Mouse (Mus musculus): ENCODE results near the gene Ankrd44.

GRCm38 (mm10) chr1:54874094-54874493, 52.1 kb downstream of the Ankrd44 start:
- TF ChIP-seq FLI1 (IDR thresholded peaks at IDR 0.05; ENCODE audit: low read length) (no peak), GATA1 (IDR thresholded peaks at IDR 0.05; ENCODE audit: borderline replicate concordance, low read length) (no peak)

Data from megakaryocyte, embryonic 14.5 days (primary cell).